Mouse (Mus musculus): ENCODE data around the gene Pde8a. TPM values are rescaled to one million over a fixed set of nuclear protein-coding genes. Genes with fewer than 3 reads are reported as not detected.

Gene Pde8a
- polyA plus RNA-seq, 1 experiment from 2014 or later, result 1.8 TPM

GRCm38 (mm10) chr7:81356975-81357374 lies 143.6 kb downstream of the Pde8a start:
- 85% methylated on average over 7 of the region's 7 CpGs for WGBS
- Histone ChIP-seq H3K9ac (replicated peaks; ENCODE audit: low read depth, low read length) (no peak overlapping the region), H3K36me3 (ENCODE audit: control insufficient read depth, insufficient read depth, low read length) (no peaks in the 10 kb centered on the region), H3K27me3 (ENCODE audit: control insufficient read depth, insufficient read depth, low read length) (no peaks in the 10 kb centered on the region), H3K27ac (ENCODE audit: low read depth, low read length) (no peak overlapping the region), H3K4me3 (ENCODE audit: low read depth, low read length) (no peak overlapping the region), H3K4me2 (ENCODE audit: low read depth, low read length) (no peak overlapping the region), H3K9me3 (ENCODE audit: control insufficient read depth, low read length) (no peaks in the 10 kb centered on the region), H3K4me1 (ENCODE audit: control insufficient read depth, insufficient read depth, low read length) (no peaks in the 10 kb centered on the region)
- ATAC-seq (ENCODE audit: low read depth), result no peak

DNA sequence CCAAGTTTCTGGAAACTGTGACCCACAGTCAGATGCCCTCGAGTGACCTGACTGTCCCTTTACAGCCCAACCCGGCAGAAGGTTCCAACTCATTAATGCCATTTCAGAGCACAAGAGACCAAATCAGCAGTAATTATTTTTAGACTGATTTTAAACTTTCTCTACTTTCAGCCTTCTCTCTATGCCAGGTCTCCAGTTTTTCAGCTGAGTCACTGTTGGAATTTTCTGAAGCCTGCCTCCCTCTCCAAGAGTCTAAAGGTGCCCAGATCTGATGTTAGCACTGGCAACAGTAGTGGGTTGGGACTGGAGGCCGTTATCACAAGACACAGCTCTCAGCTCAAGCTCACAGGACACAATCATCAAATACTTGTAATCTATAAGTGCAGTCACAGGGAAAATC lies 154.6 kb downstream of the Pde8a start:
- H3K4me3 ChIP-seq (ENCODE audit: low read depth, low read length), result no peak overlapping the region
- no peak overlapping the region for H3K9ac ChIP-seq (replicated peaks; ENCODE audit: low read depth, low read length)
- H3K27ac ChIP-seq (ENCODE audit: low read depth, low read length), result no peak overlapping the region
- ATAC-seq (ENCODE audit: low read depth), result no peak
- no peaks in the 10 kb centered on the region for H3K36me3 ChIP-seq (ENCODE audit: control insufficient read depth, insufficient read depth, low read length)
- H3K4me1 ChIP-seq (ENCODE audit: control insufficient read depth, insufficient read depth, low read length), result peaks cover 5% of the 10 kb centered on the region; the same call in 1 of the 2 replicates
- no peak overlapping the region for H3K4me2 ChIP-seq (ENCODE audit: low read depth, low read length)
- H3K27me3 ChIP-seq (ENCODE audit: control insufficient read depth, insufficient read depth, low read length), result no peaks in the 10 kb centered on the region
- H3K9me3 ChIP-seq (ENCODE audit: control insufficient read depth, low read length), result no peaks in the 10 kb centered on the region
- 73% methylated on average over 3 of the region's 3 CpGs for WGBS

DNA sequence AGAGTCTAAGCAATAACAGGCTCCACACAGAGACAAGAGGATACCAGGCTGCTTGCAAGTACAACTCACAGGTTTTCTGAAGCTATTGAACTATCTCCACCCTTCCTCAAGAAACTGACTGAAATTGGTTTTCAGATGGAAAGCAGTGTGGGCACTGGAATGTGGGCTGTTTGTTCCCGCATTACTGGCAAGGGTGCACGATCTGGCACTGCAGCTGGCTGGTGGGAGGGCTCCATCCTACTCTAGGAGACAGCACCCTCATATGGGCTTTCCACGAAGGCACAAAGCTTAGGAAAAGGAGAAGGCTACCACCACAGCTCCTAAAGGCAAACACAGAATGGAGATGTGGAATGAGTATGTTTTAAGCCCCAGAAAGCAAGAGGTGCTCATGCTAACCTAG lies 156.3 kb downstream of the Pde8a start:
- WGBS, result 66% methylated on average over 3 of the region's 3 CpGs
- Histone ChIP-seq H3K4me2 (ENCODE audit: low read depth, low read length) (no peak overlapping the region), H3K27me3 (ENCODE audit: control insufficient read depth, insufficient read depth, low read length) (no peaks in the 10 kb centered on the region), H3K4me3 (ENCODE audit: low read depth, low read length) (no peak overlapping the region), H3K36me3 (ENCODE audit: control insufficient read depth, insufficient read depth, low read length) (no peaks in the 10 kb centered on the region), H3K27ac (ENCODE audit: low read depth, low read length) (no peak overlapping the region), H3K4me1 (ENCODE audit: control insufficient read depth, insufficient read depth, low read length) (peaks cover 5% of the 10 kb centered on the region; the same call in 1 of the 2 replicates), H3K9ac (replicated peaks; ENCODE audit: low read depth, low read length) (no peak overlapping the region), H3K9me3 (ENCODE audit: control insufficient read depth, low read length) (no peaks in the 10 kb centered on the region)
- no peak for ATAC-seq (ENCODE audit: low read depth)

- peak overlapping the region; percentile 10; the same call in 1 of the 2 replicates for H3K27ac ChIP-seq (ENCODE audit: low read depth, low read length)
- peak overlapping the region; percentile 47 for H3K4me2 ChIP-seq (ENCODE audit: low read depth, low read length)
- ATAC-seq (ENCODE audit: low read depth), result peak; percentile 47; the same call in 1 of the 2 replicates
- WGBS, result 15% methylated on average over 5 of the region's 5 CpGs
- peak overlapping the region; percentile 29; the same call in 1 of the 2 replicates for H3K9ac ChIP-seq (replicated peaks; ENCODE audit: low read depth, low read length)
- no peaks in the 10 kb centered on the region for H3K27me3 ChIP-seq (ENCODE audit: control insufficient read depth, insufficient read depth, low read length)
- no peaks in the 10 kb centered on the region for H3K9me3 ChIP-seq (ENCODE audit: control insufficient read depth, low read length)
- H3K4me3 ChIP-seq (ENCODE audit: low read depth, low read length), result peak overlapping the region; percentile 24; the same call in 1 of the 2 replicates
- H3K4me1 ChIP-seq (ENCODE audit: control insufficient read depth, insufficient read depth, low read length), result peaks cover 5% of the 10 kb centered on the region; the same call in 1 of the 2 replicates
- H3K36me3 ChIP-seq (ENCODE audit: control insufficient read depth, insufficient read depth, low read length), result no peaks in the 10 kb centered on the region
Observed at GRCm38 (mm10) chr7:81371811-81372210, 158.4 kb downstream of the Pde8a start.

DNA sequence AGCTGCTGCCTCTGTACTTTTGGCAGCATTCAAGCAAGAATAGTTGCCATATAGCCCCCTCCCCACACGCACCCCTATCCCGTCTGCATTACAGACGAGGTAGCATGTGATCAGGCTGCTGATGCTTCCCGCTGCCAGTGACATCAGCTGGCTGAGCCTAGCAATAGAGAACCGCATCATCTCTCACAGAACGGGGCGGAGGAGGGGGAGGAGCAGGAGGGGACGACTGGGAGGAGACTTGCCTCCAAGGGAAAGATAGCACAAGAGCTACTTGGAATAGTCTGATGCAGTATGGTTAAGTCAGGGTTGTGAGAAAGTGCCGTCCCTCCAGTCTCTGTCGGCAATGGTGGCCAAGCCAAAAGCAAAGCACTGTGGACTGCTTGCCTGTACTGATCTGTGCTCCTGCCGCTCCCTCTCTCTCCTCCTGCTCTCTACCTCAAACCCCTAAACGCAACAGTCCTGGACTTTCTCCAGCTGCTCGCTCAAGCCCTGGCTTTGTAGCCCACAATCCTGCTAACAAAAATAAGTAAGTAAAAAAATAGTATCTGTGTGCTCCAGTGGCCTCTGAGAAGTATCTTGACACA lies 159.0 kb downstream of the Pde8a start:
- H3K27ac ChIP-seq (ENCODE audit: low read depth, low read length), result peak overlapping the region; percentile 10; the same call in 1 of the 2 replicates
- H3K36me3 ChIP-seq (ENCODE audit: control insufficient read depth, insufficient read depth, low read length), result no peaks in the 10 kb centered on the region
- H3K4me2 ChIP-seq (ENCODE audit: low read depth, low read length), result peak overlapping the region; percentile 47
- H3K4me3 ChIP-seq (ENCODE audit: low read depth, low read length), result peak overlapping the region; percentile 24
- peak overlapping the region; percentile 29 for H3K9ac ChIP-seq (replicated peaks; ENCODE audit: low read depth, low read length)
- 3% methylated on average over 13 of the region's 13 CpGs for WGBS
- H3K27me3 ChIP-seq (ENCODE audit: control insufficient read depth, insufficient read depth, low read length), result no peaks in the 10 kb centered on the region
- H3K4me1 ChIP-seq (ENCODE audit: control insufficient read depth, insufficient read depth, low read length), result peaks cover 5% of the 10 kb centered on the region; the same call in 1 of the 2 replicates
- peak; percentile 98 for ATAC-seq (ENCODE audit: low read depth)
- H3K9me3 ChIP-seq (ENCODE audit: control insufficient read depth, low read length), result no peaks in the 10 kb centered on the region

DNA sequence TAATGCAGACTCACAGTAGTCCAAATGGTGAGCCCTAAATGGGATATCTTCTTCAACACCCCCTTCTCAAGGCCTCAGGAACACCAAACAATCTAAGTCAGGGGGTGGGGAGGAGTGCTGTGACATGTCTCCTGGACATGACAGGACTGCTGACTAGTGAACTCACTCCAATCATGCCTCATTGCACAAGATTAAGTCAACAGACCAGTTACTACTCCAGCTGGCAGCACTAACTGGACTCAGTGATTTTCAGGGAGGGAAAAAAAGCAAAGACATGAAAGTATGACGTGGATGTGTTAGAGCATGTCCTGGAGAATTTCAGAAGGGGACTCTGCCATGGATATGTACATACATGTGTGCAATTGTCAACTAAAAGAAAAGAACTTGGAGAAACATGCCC lies 166.0 kb downstream of the Pde8a start:
- no peaks in the 10 kb centered on the region for H3K27me3 ChIP-seq (ENCODE audit: control insufficient read depth, insufficient read depth, low read length)
- H3K4me3 ChIP-seq (ENCODE audit: low read depth, low read length), result no peak overlapping the region
- 89% methylated on average over 1 of the region's 1 CpGs for WGBS
- no peak overlapping the region for H3K27ac ChIP-seq (ENCODE audit: low read depth, low read length)
- H3K9ac ChIP-seq (replicated peaks; ENCODE audit: low read depth, low read length), result no peak overlapping the region
- ATAC-seq (ENCODE audit: low read depth), result no peak
- no peaks in the 10 kb centered on the region for H3K36me3 ChIP-seq (ENCODE audit: control insufficient read depth, insufficient read depth, low read length)
- H3K4me1 ChIP-seq (ENCODE audit: control insufficient read depth, insufficient read depth, low read length), result no peaks in the 10 kb centered on the region
- H3K4me2 ChIP-seq (ENCODE audit: low read depth, low read length), result no peak overlapping the region
- H3K9me3 ChIP-seq (ENCODE audit: control insufficient read depth, low read length), result no peaks in the 10 kb centered on the region

Other genes starting within 250 kb of the Pde8a start
- 8.9 and 11.1 TPM in 2 replicates for gene Zfp592, start 219.9 kb upstream of the Pde8a start, polyA plus RNA-seq (2014; fragmentation: Nextera tagmentation; extraction: Ambion mirVana)
- 0.05 and 0.17 TPM in 2 replicates for gene Alpk3, start 156.0 kb upstream of the Pde8a start, polyA plus RNA-seq (2014; fragmentation: Nextera tagmentation; extraction: Ambion mirVana)
- gene Slc28a1, start 98.8 kb upstream of the Pde8a start, polyA plus RNA-seq (2014; fragmentation: Nextera tagmentation; extraction: Ambion mirVana), result not detected in 2 replicates
- 743 and 749 TPM in 2 replicates for gene Rps17, start 131.7 kb downstream of the Pde8a start, polyA plus RNA-seq (2014; fragmentation: Nextera tagmentation; extraction: Ambion mirVana)
- gene Cpeb1, start 241.9 kb downstream of the Pde8a start, polyA plus RNA-seq (2014; fragmentation: Nextera tagmentation; extraction: Ambion mirVana), result 6.9 and 8.0 TPM in 2 replicates